Mouse (Mus musculus): ENCODE measurements at regions not wholly inside any gene's neighbourhood (a gene's known extent, or its start where the extent isn't known, plus 50 kb on each side); places are given as distances from the start of the nearest gene placed in this dataset.

DNA sequence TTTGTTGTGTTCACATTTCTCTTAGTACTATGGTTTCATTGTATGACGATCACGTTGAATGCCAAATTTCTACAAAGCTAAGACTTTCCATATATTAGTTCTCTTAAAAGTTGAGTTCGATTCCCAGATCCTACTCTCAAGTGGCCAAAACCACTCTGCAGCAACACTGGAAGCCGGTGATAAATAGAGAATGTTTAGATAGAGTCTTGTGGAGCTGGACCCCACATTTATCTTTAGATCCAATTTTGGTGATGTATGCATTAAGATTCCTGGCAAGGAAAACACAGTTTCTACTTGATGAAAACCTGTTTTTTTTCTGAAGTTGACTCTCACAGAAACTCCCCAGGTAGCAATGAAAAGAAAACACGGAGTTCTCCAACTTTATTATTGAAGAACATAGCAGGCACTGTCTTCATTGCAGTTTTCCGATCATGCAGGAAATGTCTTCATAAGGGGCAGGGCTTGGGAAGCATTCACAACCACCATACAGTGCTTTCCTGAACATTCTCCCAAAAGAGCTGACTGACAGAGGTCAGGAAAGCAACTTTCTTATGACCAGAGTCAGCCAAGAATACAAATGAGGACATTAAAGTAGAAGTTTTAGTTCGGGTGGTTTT, 310.7 kb downstream of the Cd109 start:
- WGBS = 88% methylated on average over 7 of the region's 7 CpGs
- Histone ChIP-seq H3K4me3 (replicated peaks) (no peak overlapping the region), H3K27ac (no peak overlapping the region), H3K4me1 (replicated peaks) (no peaks in the 10 kb centered on the region), H3K4me2 (replicated peaks) (no peak overlapping the region), H3K9me3 (no peaks in the 10 kb centered on the region), H3K9ac (replicated peaks) (no peak overlapping the region), H3K36me3 (no peaks in the 10 kb centered on the region), H3K27me3 (no peaks in the 10 kb centered on the region)
- ATAC-seq = no peak

DNA sequence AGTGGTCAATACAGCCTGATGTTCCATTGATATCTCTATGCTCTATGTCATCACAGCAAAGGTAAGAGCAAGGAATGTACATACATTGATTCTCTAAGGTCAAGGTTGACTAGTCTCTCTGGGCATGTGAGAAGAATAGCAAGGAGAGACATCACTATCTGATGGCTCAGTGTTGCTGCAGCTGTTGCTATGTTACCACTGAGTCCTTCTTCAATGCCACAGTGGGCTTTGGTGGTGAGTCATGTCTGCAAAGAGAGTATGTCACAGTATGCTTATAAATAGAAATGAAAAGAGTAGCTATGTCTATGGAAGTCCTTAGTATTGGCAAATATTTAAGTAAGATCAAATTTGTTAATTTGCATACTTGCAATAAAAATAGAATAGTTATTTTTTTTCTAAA, 326.3 kb downstream of the Cd109 start:
- H3K9ac ChIP-seq (replicated peaks) = no peak overlapping the region
- H3K4me3 ChIP-seq (replicated peaks) = no peak overlapping the region
- no peaks in the 10 kb centered on the region for H3K4me1 ChIP-seq (replicated peaks)
- no peak for ATAC-seq
- H3K4me2 ChIP-seq (replicated peaks) = no peak overlapping the region
- no peak overlapping the region for H3K27ac ChIP-seq
- H3K27me3 ChIP-seq = no peaks in the 10 kb centered on the region
- H3K36me3 ChIP-seq = no peaks in the 10 kb centered on the region
- no peaks in the 10 kb centered on the region for H3K9me3 ChIP-seq

DNA sequence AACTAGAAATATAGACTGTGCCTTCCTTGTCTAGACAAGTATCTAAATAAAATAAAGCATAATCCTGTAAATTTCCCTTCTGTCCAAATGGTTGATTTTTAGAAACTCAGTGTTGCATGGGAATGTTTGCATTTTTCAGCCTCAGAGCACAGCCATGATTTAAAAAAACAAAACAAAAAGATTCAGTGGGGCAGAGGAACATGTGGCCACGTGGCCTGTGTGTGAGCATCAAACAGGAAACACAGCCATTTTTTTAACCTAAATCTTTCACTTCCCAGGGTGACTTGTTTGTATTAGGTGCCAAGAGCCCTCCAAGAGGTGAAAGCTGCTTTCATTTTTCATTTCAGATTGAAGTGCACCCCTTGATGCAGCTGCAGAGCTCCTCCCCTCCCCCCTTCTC, 349.5 kb downstream of the Cd109 start:
- Histone ChIP-seq H3K9me3 (no peaks in the 10 kb centered on the region), H3K36me3 (no peaks in the 10 kb centered on the region), H3K27me3 (no peaks in the 10 kb centered on the region), H3K4me1 (replicated peaks) (0 out of 2 replicates have a peak, but pooled peaks cover 4% of the 10 kb centered on the region), H3K27ac (no peak overlapping the region), H3K4me3 (replicated peaks) (no peak overlapping the region), H3K9ac (replicated peaks) (no peak overlapping the region), H3K4me2 (replicated peaks) (no peak overlapping the region)
- WGBS = 30% methylated on average over 1 of the region's 1 CpGs
- ATAC-seq = no peak

DNA sequence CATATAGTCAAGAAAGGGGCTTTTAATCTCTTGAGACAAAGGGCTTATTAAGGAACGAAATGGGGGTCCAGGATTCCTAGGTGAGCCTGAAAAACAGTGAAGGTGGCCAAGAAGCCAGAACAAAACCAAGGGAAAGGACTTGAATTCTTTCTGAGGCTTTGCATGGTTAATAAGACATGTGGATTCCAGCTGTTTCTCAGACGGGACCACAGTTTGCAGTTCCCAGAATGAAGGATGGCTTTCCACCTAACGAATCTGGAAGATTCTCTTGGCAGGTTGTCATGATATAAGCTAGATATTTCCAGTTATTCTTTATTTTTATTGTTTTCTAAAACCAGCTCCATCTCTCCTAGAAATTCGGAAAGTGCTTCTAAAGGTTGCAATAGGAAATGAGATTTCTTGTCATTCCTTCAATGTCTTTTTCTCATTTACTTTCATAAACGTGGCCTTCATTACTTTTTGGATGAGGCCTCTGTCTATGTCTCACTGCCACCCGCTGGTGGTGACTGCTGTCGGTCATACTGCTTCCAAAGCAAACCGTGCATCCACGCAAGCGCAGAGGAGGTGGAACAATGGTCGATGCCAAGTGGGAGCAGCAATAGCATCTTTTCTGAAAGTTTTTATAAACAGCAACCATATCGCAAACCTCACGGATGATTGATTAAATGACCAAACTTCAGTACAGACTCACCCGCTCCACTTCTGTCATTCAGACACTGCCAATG, 350.0 kb downstream of the Cd109 start:
- no peaks in the 10 kb centered on the region for H3K9me3 ChIP-seq
- H3K27me3 ChIP-seq = no peaks in the 10 kb centered on the region
- H3K36me3 ChIP-seq = no peaks in the 10 kb centered on the region
- no peak for ATAC-seq
- no peak overlapping the region for H3K4me3 ChIP-seq (replicated peaks)
- no peak overlapping the region for H3K9ac ChIP-seq (replicated peaks)
- H3K4me1 ChIP-seq (replicated peaks) = 0 out of 2 replicates have a peak, but pooled peaks cover 4% of the 10 kb centered on the region
- no peak overlapping the region for H3K4me2 ChIP-seq (replicated peaks)
- 70% methylated on average over 14 of the region's 14 CpGs for WGBS
- H3K27ac ChIP-seq = no peak overlapping the region

DNA sequence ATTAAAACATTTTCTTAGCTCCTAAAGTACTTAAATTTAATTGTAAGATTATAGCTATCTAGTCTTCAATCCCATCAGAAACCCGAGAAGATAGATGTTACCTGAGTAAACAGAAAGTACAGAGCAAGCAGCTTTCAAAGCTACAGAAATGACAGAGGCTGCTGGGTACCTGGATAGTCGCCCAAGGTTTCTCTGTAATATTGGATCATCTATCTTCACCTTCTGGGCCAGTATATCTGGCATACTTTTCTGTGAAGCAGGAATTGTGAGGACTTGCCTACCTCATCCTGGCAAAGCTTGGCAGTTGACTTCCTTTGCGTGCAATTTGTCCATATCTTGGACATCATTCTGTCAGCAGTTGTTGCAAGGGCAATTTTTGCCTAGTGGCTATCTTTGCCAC, 356.4 kb downstream of the Cd109 start:
- no peak for ATAC-seq
- no peaks in the 10 kb centered on the region for H3K36me3 ChIP-seq
- WGBS = 80% methylated on average over 3 of the region's 3 CpGs
- H3K27ac ChIP-seq = no peak overlapping the region
- no peak overlapping the region for H3K4me3 ChIP-seq (replicated peaks)
- H3K9ac ChIP-seq (replicated peaks) = no peak overlapping the region
- H3K4me1 ChIP-seq (replicated peaks) = no peaks in the 10 kb centered on the region
- H3K27me3 ChIP-seq = no peaks in the 10 kb centered on the region
- H3K4me2 ChIP-seq (replicated peaks) = no peak overlapping the region
- H3K9me3 ChIP-seq = no peaks in the 10 kb centered on the region

DNA sequence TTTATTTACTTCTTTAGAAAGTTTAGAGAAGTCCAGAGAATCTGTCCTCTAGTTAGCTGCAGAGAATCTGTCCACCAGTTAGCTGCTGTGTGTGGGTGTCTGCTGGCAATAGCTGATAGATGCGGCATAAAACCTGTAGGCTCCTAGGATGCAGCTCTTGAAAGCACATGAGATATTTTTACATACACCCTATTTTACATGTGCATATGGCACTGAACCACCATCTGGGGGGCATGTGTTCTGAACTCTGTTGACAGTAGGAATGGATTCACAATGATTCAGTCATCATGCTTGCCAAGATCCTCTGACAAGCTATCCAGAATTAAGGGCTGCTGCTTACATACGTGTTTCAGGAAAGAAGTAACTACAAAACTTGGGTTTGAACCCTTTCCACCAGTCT, 368.4 kb downstream of the Cd109 start:
- Histone ChIP-seq H3K4me2 (replicated peaks) (no peak overlapping the region), H3K27ac (no peak overlapping the region), H3K36me3 (no peaks in the 10 kb centered on the region), H3K9me3 (no peaks in the 10 kb centered on the region), H3K4me1 (replicated peaks) (no peaks in the 10 kb centered on the region), H3K27me3 (no peaks in the 10 kb centered on the region), H3K9ac (replicated peaks) (no peak overlapping the region), H3K4me3 (replicated peaks) (no peak overlapping the region)
- 90% methylated on average over 2 of the region's 2 CpGs for WGBS
- ATAC-seq = no peak

DNA sequence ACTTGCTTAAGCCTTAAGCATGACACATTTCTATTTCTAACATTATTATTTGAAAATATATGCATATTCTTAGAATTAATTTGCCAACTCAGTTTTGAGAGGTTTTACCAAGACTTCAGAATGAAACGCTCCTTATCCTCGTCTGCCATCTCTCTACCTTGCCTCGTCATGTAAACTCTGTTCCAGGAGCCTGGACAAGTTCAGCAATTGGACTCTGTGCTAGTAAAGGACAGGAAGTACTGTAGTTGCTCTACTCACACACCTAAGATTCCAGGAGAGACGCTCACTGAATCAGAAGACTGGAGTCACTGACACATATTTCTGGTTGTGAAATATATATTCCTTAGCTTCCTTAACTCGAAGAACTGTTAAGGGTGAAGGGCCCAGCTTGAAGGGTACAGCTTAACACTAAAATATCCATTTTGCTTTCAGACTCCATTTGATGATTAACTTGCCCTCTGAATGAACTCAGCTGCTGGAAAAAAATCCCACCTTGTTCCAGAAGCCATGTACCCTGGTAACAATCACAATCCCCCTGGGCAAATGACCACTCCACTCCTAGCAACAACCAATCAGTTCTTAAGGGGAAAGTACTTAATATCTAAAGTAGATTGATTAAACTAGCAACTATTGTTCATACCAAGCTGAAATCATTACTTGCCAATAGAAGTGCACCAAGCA, 370.0 kb downstream of the Cd109 start:
- no peak for ATAC-seq
- H3K27me3 ChIP-seq = no peaks in the 10 kb centered on the region
- no peaks in the 10 kb centered on the region for H3K36me3 ChIP-seq
- no peak overlapping the region for H3K27ac ChIP-seq
- H3K9ac ChIP-seq (replicated peaks) = no peak overlapping the region
- no peaks in the 10 kb centered on the region for H3K4me1 ChIP-seq (replicated peaks)
- no peaks in the 10 kb centered on the region for H3K9me3 ChIP-seq
- H3K4me3 ChIP-seq (replicated peaks) = no peak overlapping the region
- H3K4me2 ChIP-seq (replicated peaks) = no peak overlapping the region
- 93% methylated on average over 5 of the region's 5 CpGs for WGBS

DNA sequence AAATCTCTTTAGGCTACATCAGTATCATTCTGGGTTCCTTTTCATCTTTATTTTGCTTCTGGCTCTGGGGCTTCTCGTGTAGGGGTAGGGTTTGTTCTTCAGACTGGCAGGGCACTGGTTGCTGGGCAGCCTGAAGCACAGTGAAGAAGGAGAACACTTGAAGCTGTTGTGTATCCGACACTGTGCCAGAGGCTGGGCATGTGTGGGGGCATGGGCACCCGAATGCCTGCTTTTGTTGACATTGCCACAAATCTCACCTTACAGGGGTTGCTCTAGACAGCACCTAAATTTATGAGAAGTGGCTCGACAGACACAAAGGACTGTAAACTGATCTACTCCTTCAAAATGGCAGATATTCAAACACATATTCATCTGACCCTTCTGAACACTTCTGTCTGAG, 376.0 kb downstream of the Cd109 start:
- no peak overlapping the region for H3K9ac ChIP-seq (replicated peaks)
- no peak overlapping the region for H3K4me3 ChIP-seq (replicated peaks)
- no peak for ATAC-seq
- no peaks in the 10 kb centered on the region for H3K36me3 ChIP-seq
- no peak overlapping the region for H3K27ac ChIP-seq
- H3K27me3 ChIP-seq = no peaks in the 10 kb centered on the region
- 82% methylated on average over 4 of the region's 4 CpGs for WGBS
- no peaks in the 10 kb centered on the region for H3K4me1 ChIP-seq (replicated peaks)
- no peaks in the 10 kb centered on the region for H3K9me3 ChIP-seq
- H3K4me2 ChIP-seq (replicated peaks) = no peak overlapping the region

DNA sequence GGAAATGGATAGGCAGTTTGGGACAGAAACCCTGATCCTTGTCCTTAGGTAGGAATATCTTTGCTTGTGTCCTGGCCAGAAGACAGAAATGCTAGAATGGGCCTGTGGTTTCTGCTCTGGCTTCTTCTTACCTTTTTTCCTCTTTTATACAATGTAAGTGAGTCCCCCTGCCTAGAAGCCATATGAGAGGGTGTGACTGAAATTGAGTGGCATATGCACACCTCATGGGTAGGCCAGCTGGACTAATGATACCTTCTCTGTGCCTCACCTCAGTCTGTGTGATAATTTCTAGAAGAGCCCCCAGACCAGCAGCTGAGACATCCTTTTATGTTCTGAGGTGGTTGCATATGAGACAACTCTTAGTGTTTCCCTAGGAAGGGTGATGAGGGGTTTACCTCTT, 385.7 kb downstream of the Cd109 start:
- Histone ChIP-seq H3K4me3 (replicated peaks) (no peak overlapping the region), H3K4me2 (replicated peaks) (no peak overlapping the region), H3K9ac (replicated peaks) (no peak overlapping the region), H3K27ac (no peak overlapping the region), H3K4me1 (replicated peaks) (no peaks in the 10 kb centered on the region), H3K36me3 (no peaks in the 10 kb centered on the region), H3K27me3 (no peaks in the 10 kb centered on the region), H3K9me3 (no peaks in the 10 kb centered on the region)
- no peak for ATAC-seq

DNA sequence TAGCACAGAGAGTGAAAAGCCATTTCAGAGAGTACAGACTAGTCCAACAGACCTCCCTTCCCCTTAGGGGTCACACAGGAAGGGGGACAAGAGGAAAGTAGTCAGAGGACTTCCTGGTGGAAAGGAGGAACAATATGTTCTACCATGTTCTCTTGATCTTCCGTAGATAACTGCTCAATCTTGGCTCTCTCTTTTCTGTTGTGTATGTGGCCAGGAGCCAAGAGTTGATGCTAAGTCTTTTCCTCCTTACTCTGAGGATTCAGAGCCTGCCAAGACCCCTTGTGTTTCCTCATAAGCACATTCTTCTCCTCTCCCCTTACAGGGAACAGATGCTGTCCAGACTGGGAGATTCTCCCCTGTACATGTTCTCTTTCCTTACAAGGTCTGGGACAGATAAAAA, 386.6 kb downstream of the Cd109 start:
- 81% methylated on average over 1 of the region's 1 CpGs for WGBS
- Histone ChIP-seq H3K27ac (no peak overlapping the region), H3K9ac (replicated peaks) (no peak overlapping the region), H3K4me2 (replicated peaks) (no peak overlapping the region), H3K9me3 (no peaks in the 10 kb centered on the region), H3K36me3 (no peaks in the 10 kb centered on the region), H3K4me1 (replicated peaks) (no peaks in the 10 kb centered on the region), H3K27me3 (no peaks in the 10 kb centered on the region), H3K4me3 (replicated peaks) (no peak overlapping the region)
- ATAC-seq = no peak

DNA sequence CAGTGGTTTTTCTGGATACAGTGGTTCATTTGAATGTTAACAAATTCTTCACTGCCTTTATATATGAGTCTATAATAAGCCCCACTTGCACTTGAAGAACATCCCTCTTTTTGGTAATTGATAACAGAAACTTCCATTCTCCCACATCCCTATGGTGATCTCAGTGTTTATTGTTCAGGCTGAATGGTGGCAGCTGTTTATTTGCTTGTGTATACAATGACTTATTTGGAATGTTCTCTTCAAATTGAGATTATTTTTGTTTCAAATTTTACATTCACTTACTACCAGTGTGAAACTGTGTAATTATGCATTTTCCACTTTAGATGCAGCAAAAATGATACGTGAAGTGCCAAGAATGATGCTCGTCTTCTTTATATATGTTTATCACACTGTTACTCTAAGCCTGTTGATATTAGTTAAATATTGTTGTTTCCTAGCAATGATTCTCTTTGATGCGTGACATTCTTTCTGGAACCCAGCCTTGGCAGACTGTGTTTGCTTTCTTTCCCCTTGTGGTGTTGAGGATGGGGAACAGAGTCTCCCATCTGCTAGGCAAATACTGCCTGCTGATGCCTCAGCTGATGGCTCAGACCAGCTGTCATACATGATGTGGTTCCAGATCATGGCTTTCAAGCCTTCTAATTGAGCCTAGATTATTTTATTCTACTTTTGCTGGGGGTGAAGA, 389.1 kb downstream of the Cd109 start:
- ATAC-seq = no peak
- no peak overlapping the region for H3K4me2 ChIP-seq (replicated peaks)
- no peaks in the 10 kb centered on the region for H3K4me1 ChIP-seq (replicated peaks)
- H3K9ac ChIP-seq (replicated peaks) = no peak overlapping the region
- no peaks in the 10 kb centered on the region for H3K27me3 ChIP-seq
- no peak overlapping the region for H3K27ac ChIP-seq
- H3K36me3 ChIP-seq = no peaks in the 10 kb centered on the region
- H3K4me3 ChIP-seq (replicated peaks) = no peak overlapping the region
- WGBS = 85% methylated on average over 3 of the region's 3 CpGs
- H3K9me3 ChIP-seq = no peaks in the 10 kb centered on the region

DNA sequence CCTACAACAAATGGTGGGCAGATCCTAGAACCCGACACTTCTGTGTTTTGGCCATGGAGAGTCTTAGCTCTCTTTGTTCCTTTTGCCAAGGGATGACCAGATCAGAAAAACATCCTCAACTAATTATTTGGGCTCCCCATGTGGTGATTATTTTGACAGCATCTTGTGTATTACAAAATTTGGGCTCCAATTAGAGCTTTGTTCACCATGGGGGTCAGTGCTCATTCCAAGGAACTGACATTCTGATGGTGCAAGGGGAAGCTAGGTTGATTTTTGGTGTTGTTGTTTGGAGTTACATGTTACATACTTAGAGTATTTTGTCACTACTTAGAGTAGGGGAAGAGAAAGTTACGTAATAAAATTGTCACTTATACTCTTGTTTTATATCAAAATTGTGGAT, 406.9 kb downstream of the Cd109 start:
- Histone ChIP-seq H3K36me3 (no peaks in the 10 kb centered on the region), H3K4me2 (replicated peaks) (no peak overlapping the region), H3K4me3 (replicated peaks) (no peak overlapping the region), H3K27me3 (no peaks in the 10 kb centered on the region), H3K9me3 (no peaks in the 10 kb centered on the region), H3K27ac (no peak overlapping the region), H3K4me1 (replicated peaks) (no peaks in the 10 kb centered on the region), H3K9ac (replicated peaks) (no peak overlapping the region)
- ATAC-seq = no peak
- WGBS = 90% methylated on average over 2 of the region's 2 CpGs

Data from midbrain, embryonic 13.5 days (tissue).